Mouse (Mus musculus) olfactory bulb, adult 2 months (tissue): ENCODE results near the gene Isl1. TPM values are rescaled to one million over a fixed set of nuclear protein-coding genes. Genes with fewer than 3 reads are reported as not detected.
A peak's percentile ranks its signal among the peaks of the same experiment; 100 is the strongest.

ENCODE experiments used
- H3K27ac ChIP-seq: fragments of 200-500 bp; 2 replicates; pipeline ENCODE4 v1.5.1; 2012; ENCODE audit warnings: low read depth, low read length; ENCODE audit not compliant: insufficient read depth
- H3K4me1 ChIP-seq: fragments of 200-500 bp; 2 replicates; pipeline ENCODE4 v1.6.1; 2012; ENCODE audit warnings: low read length; ENCODE audit not compliant: control insufficient read depth, insufficient read depth
- H3K4me3 ChIP-seq: fragments of 200-500 bp; 2 replicates; pipeline ENCODE4 v1.5.1; 2012; ENCODE audit warnings: mild to moderate bottlenecking, low read depth, low read length, moderate library complexity; ENCODE audit not compliant: insufficient read depth
- CTCF ChIP-seq: fragments of 200-500 bp; IDR thresholded peaks from 2 replicates; pipeline ENCODE4 v1.5.1; 2012; ENCODE audit warnings: low read depth, mild to moderate bottlenecking, low read length, moderate library complexity; ENCODE audit not compliant: insufficient read depth
- POLR2A ChIP-seq: fragments of 200-500 bp; IDR thresholded peaks from 2 replicates; pipeline ENCODE4 v1.6.1; 2012; ENCODE audit warnings: mild to moderate bottlenecking, low read depth, low read length, moderate library complexity; ENCODE audit not compliant: insufficient read depth
- WGBS: fragments of 180-500 bp; shearing (Covaris S2); methylation state at CpG from one replicate; pipeline ENCODE4 v1.1.7; 2018; 5-methylcytosine and 5-hydroxymethylcytosine counted together
- polyA plus RNA-seq: library from polyadenylated mRNA; stranded (reverse); fragments of >200 nt; gene quantifications from 2 replicates; pipeline ENCODE4 v1.2.4, GENCODE M21; 2012; ENCODE audit warnings: low replicate concordance; ENCODE audit not compliant: missing spikeins, insufficient read depth, insufficient read length

The Isl1 gene
- not detected in 2 replicates for polyA plus RNA-seq

- H3K4me3 ChIP-seq: peak within 1 kb of the TSS; percentile 24; the same call in 1 of the 2 replicates
- TF ChIP-seq CTCF (no peak), POLR2A (no peak)
- H3K27ac ChIP-seq: no peak within 1 kb of the TSS
- peaks cover 7% of the 10 kb centered on the region; the same call in 1 of the 2 replicates for H3K4me1 ChIP-seq
- WGBS: under 1% methylated on average over 82 of the region's 82 CpGs
These were observed at the start of gene Isl1 for GRCm38 (mm10) chr13:116309584-116310462. Isl1 (minus strand) TSS chr13:116309689.

GRCm38 (mm10) chr13:116335763-116336162 lies 26.3 kb upstream of the Isl1 start:
- no peak overlapping the region for H3K4me3 ChIP-seq
- WGBS: 65% methylated on average over 3 of the region's 3 CpGs
- no peaks in the 10 kb centered on the region for H3K4me1 ChIP-seq
- H3K27ac ChIP-seq: no peak overlapping the region
- TF ChIP-seq CTCF (no peak), POLR2A (no peak)

- WGBS: 3% methylated on average over 28 of the region's 28 CpGs
- Histone ChIP-seq H3K4me1 (peaks cover 7% of the 10 kb centered on the region; the same call in 1 of the 2 replicates), H3K4me3 (no peak overlapping the region), H3K27ac (no peak overlapping the region)
- TF ChIP-seq POLR2A (no peak), CTCF (no peak)
These were observed 4.4 kb upstream of the Isl1 start for GRCm38 (mm10) chr13:116313636-116314530.

- WGBS: 7% methylated on average over 13 of the region's 13 CpGs
- no peak overlapping the region for H3K4me3 ChIP-seq
- no peak for TF ChIP-seq CTCF
- no peak for TF ChIP-seq POLR2A
- H3K27ac ChIP-seq: no peak overlapping the region
- peaks cover 7% of the 10 kb centered on the region; the same call in 1 of the 2 replicates for H3K4me1 ChIP-seq
These were observed 2.6 kb upstream of the Isl1 start for GRCm38 (mm10) chr13:116311871-116312720.

GRCm38 (mm10) chr13:116311011-116311410 lies 1.5 kb upstream of the Isl1 start:
- no peak overlapping the region for H3K27ac ChIP-seq
- WGBS: 15% methylated on average over 4 of the region's 4 CpGs
- no peak overlapping the region for H3K4me3 ChIP-seq
- no peak for TF ChIP-seq POLR2A
- no peak for TF ChIP-seq CTCF
- H3K4me1 ChIP-seq: peaks cover 7% of the 10 kb centered on the region; the same call in 1 of the 2 replicates

GRCm38 (mm10) chr13:116310463-116310765 lies 925 bp upstream of the Isl1 start:
- Histone ChIP-seq H3K27ac (no peak overlapping the region), H3K4me1 (peaks cover 7% of the 10 kb centered on the region; the same call in 1 of the 2 replicates), H3K4me3 (no peak overlapping the region)
- WGBS: 2% methylated on average over 9 of the region's 9 CpGs
- TF ChIP-seq CTCF (no peak), POLR2A (no peak)

- 1% methylated on average over 18 of the region's 18 CpGs for WGBS
- Histone ChIP-seq H3K4me3 (peak overlapping the region; percentile 24; the same call in 1 of the 2 replicates), H3K4me1 (peaks cover 7% of the 10 kb centered on the region; the same call in 1 of the 2 replicates), H3K27ac (no peak overlapping the region)
- TF ChIP-seq CTCF (no peak), POLR2A (no peak)
These were observed 431 bp downstream of the Isl1 start for GRCm38 (mm10) chr13:116308933-116309583.
